Mouse (Mus musculus) B cell, adult 67 days (primary cell): ENCODE data around the gene Sept12. TPM values are rescaled to one million over a fixed set of nuclear protein-coding genes. Genes with fewer than 3 reads are reported as not detected.

ENCODE experiments used
- total RNA-seq, 2 experiments: library from RNA; stranded (reverse); gene quantifications; 4 replicates each; pipeline ENCODE4 v1.2.4; 2023

The Sept12 gene
- not detected for total RNA-seq

GRCm38 (mm10) chr16:4997553-4997952, at the start of gene Sept12:
Sept12 (minus strand) TSS chr16:4997852.

GRCm38 (mm10) chr16:5013054-5013838, 15.6 kb upstream of the Sept12 start, which contains the start of gene Rogdi:
Rogdi (minus strand) TSS chr16:5013553.

GRCm38 (mm10) chr16:5007067-5007466, 9.4 kb upstream of the Sept12 start, which contains the start of gene Smim22:
Smim22 (plus strand) TSS chr16:5007288.

GRCm38 (mm10) chr16:4963797-4964709, 33.6 kb downstream of the Sept12 start, which contains the start of gene Anks3:
Anks3 (minus strand) TSS chr16:4964205.

GRCm38 (mm10) chr16:4938461-4938860, 59.2 kb downstream of the Sept12 start, which contains the start of gene Nudt16l1:
Nudt16l1 (plus strand) TSS chr16:4938761.

Other genes starting within 250 kb of the Sept12 start
- 10 to 100 TPM; 57.1 to 65.3 TPM for gene Cdip1, start 207.6 kb downstream of the Sept12 start, total RNA-seq
- not detected for gene 4930562C15Rik, start 162.4 kb downstream of the Sept12 start, total RNA-seq
- 100 to 1,000 TPM; 161 to 185 TPM for gene Ubald1, start 117.5 kb downstream of the Sept12 start, total RNA-seq
- 100 to 1,000 TPM; 161 to 170 TPM for gene Mgrn1, start 111.6 kb downstream of the Sept12 start, total RNA-seq
- 10 to 100 TPM; 48.0 to 66.5 TPM for gene Nudt16l1, start 59.1 kb downstream of the Sept12 start, total RNA-seq
- gene Anks3, start 33.6 kb downstream of the Sept12 start, total RNA-seq, result 10 to 100 TPM; 97.4 to 99.5 TPM
- not detected for gene Smim22, start 9.4 kb upstream of the Sept12 start, total RNA-seq
- 100 to 1,000 TPM; 112 to 123 TPM for gene Rogdi, start 15.7 kb upstream of the Sept12 start, total RNA-seq
- 100 to 1,000 TPM; 147 to 159 TPM for gene Glyr1, start 52.0 kb upstream of the Sept12 start, total RNA-seq
- 10 to 100 TPM; 77.1 to 82.6 TPM for gene Ubn1, start 52.2 kb upstream of the Sept12 start, total RNA-seq
- gene Ppl, start 134.6 kb upstream of the Sept12 start, total RNA-seq, result 1 to 10 TPM; 7.5 to 7.9 TPM
- gene Sec14l5, start 149.3 kb upstream of the Sept12 start, total RNA-seq, result under 1 TPM; 0.09 to 0.24 TPM
- 10 to 100 TPM; 30.2 to 40.0 TPM for gene Nagpa, start 206.2 kb upstream of the Sept12 start, total RNA-seq
- gene AU021092, start 224.4 kb upstream of the Sept12 start, total RNA-seq, result not detected
- gene Alg1, start 235.8 kb upstream of the Sept12 start, total RNA-seq, result 10 to 100 TPM; 40.5 to 43.1 TPM